Mouse (Mus musculus) neural tube, embryonic 12.5 days (tissue): ENCODE data around the gene Rassf1. TPM values are rescaled to one million over a fixed set of nuclear protein-coding genes. Genes with fewer than 3 reads are reported as not detected.

Source experiments
- ATAC-seq: fragments of 200-750 bp; cut with Nextera tagmentation; 2 replicates; pipeline ENCODE4 v1.8.0; 2017; ENCODE audit warnings: low read depth, mild to moderate bottlenecking, moderate TSS enrichment, moderate library complexity; ENCODE audit not compliant: low FRiP score
- H3K27ac ChIP-seq: fragments of 300-500 bp; sonication (generic); 2 replicates; pipeline ENCODE4 v1.5.1; 2016
- H3K27me3 ChIP-seq: fragments of 300-500 bp; sonication (generic); replicated peaks from 2 replicates; pipeline ENCODE4 v1.6.1; 2016; ENCODE audit warnings: mild to moderate bottlenecking
- H3K36me3 ChIP-seq: fragments of 300-500 bp; sonication (generic); 2 replicates; pipeline ENCODE4 v1.6.1; 2016; ENCODE audit warnings: mild to moderate bottlenecking
- H3K4me1 ChIP-seq: fragments of 300-500 bp; sonication (generic); 2 replicates; pipeline ENCODE4 v1.6.1; 2016
- H3K4me2 ChIP-seq: fragments of 300-500 bp; sonication (generic); replicated peaks from 2 replicates; pipeline ENCODE4 v1.6.1; 2016; ENCODE audit warnings: mild to moderate bottlenecking
- H3K4me3 ChIP-seq: fragments of 300-500 bp; sonication (generic); 2 replicates; pipeline ENCODE4 v1.5.1; 2016
- H3K9ac ChIP-seq: fragments of 300-500 bp; sonication (generic); 2 replicates; pipeline ENCODE4 v1.6.1; 2016; ENCODE audit warnings: mild to moderate bottlenecking
- H3K9me3 ChIP-seq: fragments of 300-500 bp; sonication (generic); 2 replicates; pipeline ENCODE4 v1.6.1; 2016; ENCODE audit warnings: mild to moderate bottlenecking
- WGBS: fragments of 180-500 bp; shearing (Covaris S2); methylation state at CpG from one replicate; pipeline ENCODE4 v1.1.7; 2016; 5-methylcytosine and 5-hydroxymethylcytosine counted together
- polyA plus RNA-seq: library from polyadenylated mRNA; unstranded; fragments of >200 nt; fragmentation: Nextera tagmentation; extraction: Ambion mirVana; gene quantifications from 2 replicates; pipeline ENCODE4 v1.2.1, GENCODE M21; 2016

The Rassf1 gene
- polyA plus RNA-seq, 1 experiment from 2014 or later = 37.6 TPM

DNA sequence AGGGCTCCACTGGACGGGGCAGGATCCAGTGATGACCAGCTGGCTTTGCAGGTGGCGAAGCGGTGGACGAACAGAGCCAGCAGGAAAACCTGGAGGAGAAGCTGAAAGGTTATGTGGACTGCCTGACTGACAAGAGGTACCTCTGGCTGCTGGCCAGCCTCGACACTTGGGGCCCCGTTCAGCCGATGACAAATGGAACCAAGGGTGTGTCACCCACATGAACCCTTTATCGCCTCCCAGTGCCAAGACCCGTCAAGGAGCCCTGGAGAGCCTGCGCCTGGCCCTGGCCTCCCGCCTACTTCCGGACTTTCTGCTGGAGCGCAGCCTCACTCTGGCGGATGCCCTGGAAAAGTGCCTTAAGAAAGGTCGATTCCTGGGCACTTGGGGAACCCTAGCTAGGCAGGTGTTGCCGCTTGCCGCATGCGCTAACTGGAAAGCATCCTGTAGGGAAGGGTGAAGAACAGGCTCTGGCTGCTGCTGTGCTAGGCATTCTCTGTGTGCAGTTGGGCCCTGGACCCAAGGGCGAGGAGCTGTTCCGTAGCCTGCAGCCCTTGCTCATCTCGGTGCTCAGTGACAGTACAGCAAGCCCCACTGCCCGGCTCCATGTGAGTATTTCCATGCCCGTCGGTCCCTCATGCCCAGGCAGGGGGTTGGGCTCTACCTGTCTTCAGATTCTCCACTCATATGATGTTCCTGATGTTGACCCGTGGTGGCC is 38.9 kb downstream of the Rassf1 start:
- no peak overlapping the region for H3K9ac ChIP-seq
- H3K4me3 ChIP-seq = no peak overlapping the region
- no peaks in the 10 kb centered on the region for H3K9me3 ChIP-seq
- peaks cover 44% of the 10 kb centered on the region for H3K36me3 ChIP-seq
- no peak overlapping the region for H3K27ac ChIP-seq
- H3K4me2 ChIP-seq = no peak overlapping the region
- H3K4me1 ChIP-seq = peaks cover 12% of the 10 kb centered on the region
- 91% methylated on average over 25 of the region's 25 CpGs for WGBS
- no peak for ATAC-seq
- H3K27me3 ChIP-seq = no peaks in the 10 kb centered on the region

DNA sequence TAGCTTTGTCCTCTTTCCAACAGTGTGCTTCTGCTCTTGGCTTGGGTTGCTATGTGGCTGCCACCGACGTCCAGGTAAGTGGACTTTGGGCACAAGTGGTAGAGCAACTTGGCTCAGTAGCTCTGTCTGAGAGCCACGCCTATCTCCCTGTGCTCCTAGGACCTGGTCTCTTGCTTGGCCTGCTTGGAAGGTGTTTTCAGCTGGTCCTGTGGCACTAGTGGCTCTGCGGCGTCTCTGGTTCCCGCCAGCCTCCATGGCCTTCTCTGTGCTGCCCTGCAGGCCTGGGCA is 39.4 kb downstream of the Rassf1 start:
- Histone ChIP-seq H3K9ac (no peak overlapping the region), H3K4me2 (no peak overlapping the region), H3K4me3 (no peak overlapping the region), H3K9me3 (no peaks in the 10 kb centered on the region), H3K4me1 (peaks cover 12% of the 10 kb centered on the region), H3K27me3 (no peaks in the 10 kb centered on the region), H3K36me3 (peaks cover 44% of the 10 kb centered on the region), H3K27ac (no peak overlapping the region)
- ATAC-seq = no peak
- WGBS = 97% methylated on average over 6 of the region's 6 CpGs

DNA sequence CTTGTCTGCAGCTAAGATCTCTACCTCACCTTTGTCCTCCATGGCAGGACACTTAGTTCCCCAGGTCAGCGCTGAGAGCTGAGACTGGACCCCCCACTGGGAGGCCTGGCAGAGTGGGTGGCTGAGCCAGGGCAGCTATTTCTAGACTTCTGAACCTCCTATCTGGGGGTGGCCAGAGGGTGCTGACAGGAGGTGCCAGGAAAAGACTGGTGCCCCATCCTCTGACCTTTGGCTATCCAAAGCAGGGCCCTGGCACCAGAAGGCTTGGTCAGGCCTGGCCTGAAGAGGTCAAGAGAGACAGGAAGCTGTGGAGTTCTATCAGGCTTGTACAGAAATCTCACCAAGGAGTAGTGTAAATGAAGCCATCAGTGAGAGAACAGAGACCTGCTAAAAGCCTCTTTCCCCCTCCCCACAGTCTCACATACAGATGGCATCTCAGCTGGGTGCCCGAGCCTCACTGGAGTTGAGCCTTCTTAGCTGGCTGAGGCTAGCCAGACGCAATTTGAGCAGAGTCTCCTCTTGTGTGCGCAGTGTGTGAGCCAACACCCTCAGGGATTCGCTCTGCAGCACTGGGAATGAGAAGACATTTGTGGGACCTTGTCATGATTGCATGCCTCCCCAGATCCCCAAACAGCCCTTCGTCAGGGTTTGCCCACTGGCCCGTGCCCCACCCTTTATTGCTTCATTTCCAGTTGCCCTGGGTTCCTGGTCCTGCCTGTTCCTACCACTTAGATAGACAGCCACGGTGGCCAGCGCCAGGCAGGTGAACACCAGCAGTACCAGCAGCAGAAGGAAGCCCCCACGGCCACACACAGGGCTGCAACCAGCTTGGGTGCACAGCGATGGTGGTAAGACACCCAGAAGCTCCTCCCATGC is 42.0 kb downstream of the Rassf1 start:
- no peaks in the 10 kb centered on the region for H3K27me3 ChIP-seq
- H3K36me3 ChIP-seq = peaks cover 44% of the 10 kb centered on the region
- no peak for ATAC-seq
- H3K4me2 ChIP-seq = 0 out of 2 replicates have a peak overlapping the region, but pooled peaks have one; percentile 4
- no peak overlapping the region for H3K4me3 ChIP-seq
- no peak overlapping the region for H3K9ac ChIP-seq
- 84% methylated on average over 11 of the region's 11 CpGs for WGBS
- peaks cover 6% of the 10 kb centered on the region for H3K4me1 ChIP-seq
- no peak overlapping the region for H3K27ac ChIP-seq
- no peaks in the 10 kb centered on the region for H3K9me3 ChIP-seq

DNA sequence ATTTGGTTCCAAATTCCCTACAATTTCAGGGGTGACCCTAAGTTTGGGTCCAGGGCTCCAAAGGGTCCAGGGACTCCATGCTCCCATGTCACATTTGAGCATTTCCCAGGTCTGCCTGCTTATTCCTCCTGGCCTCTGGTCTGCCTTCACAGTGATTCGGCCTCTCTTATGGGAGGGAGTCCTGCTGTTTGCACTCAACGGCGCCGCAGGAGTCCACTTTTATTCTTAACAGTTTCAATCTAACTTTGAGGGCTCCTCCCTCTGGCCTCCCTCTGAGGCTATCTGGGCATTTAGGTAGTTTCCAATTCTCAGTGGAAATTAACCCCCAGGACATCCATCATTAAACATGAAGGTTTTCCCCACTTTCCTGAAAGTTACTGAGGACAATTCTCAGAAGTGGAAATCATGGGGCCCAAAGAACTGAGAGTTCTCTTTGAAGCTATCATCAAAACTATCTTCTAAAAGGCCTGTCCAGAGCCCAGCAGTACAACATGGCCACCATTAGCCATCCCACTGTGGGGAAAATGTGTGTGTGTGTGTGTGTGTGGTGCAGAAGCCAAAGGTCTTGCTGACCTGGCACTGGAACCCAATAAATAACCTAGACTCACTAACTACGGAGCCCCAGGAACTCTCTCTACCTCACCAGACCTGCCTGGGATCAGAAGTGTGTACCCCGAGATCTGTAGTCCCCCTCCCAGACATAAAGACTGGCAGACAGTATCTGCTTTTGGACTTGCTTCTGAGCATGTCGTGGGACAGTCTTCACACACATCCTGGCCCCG is 43.1 kb downstream of the Rassf1 start:
- Histone ChIP-seq H3K9me3 (no peaks in the 10 kb centered on the region), H3K4me3 (no peak overlapping the region), H3K4me2 (no peak overlapping the region), H3K36me3 (peaks cover 44% of the 10 kb centered on the region), H3K27me3 (no peaks in the 10 kb centered on the region), H3K9ac (no peak overlapping the region), H3K4me1 (no peaks in the 10 kb centered on the region), H3K27ac (no peak overlapping the region)
- 65% methylated on average over 8 of the region's 8 CpGs for WGBS
- no peak for ATAC-seq

DNA sequence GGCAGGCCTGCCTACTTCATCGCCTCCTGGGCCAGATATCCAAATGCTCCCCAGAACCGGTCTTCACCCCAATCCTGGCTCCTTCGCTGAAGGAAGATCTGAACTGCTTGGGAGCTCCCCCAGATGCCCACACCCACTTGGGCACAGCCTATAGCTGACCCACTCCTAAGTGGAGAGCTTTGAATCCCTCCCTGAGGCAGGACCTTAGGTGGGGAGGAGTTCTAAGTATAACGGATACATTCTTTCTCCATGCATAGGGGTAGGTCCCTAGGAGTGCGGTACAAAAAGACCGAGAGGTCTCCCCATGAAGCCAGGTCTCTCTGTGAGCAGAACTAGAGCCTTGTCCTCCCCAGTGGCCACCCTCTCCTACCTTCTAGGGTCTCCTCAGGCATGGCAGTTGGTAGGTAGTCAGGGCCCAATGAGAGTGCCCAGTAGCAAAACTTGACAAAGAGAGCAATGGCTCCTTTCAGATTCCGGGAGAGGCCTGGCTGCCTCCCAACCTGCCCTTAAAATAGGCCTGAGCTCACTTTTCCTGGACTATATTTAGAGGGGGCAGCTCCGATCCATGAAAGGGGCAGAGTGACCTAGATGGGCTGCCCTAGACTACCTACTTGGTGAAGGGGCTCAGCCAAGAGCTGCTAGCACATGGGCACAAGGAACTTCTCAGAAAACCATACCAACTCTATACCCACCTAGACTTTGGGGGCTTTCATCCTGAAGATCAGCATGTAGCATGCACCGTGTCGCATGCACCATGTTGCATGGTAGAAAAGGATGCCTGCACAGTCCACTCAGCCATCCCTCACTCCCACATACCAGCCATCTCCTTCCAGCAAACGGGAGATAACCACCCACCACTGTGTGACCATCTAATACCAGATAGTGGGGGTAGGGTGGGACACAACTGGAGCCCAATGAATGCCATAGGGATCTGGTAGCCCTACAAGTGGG is 45.5 kb downstream of the Rassf1 start:
- Histone ChIP-seq H3K4me1 (no peaks in the 10 kb centered on the region), H3K27me3 (no peaks in the 10 kb centered on the region), H3K4me2 (no peak overlapping the region), H3K4me3 (no peak overlapping the region), H3K9me3 (no peaks in the 10 kb centered on the region), H3K36me3 (peaks cover 22% of the 10 kb centered on the region), H3K9ac (no peak overlapping the region), H3K27ac (no peak overlapping the region)
- ATAC-seq = no peak
- WGBS = 93% methylated on average over 11 of the region's 11 CpGs

DNA sequence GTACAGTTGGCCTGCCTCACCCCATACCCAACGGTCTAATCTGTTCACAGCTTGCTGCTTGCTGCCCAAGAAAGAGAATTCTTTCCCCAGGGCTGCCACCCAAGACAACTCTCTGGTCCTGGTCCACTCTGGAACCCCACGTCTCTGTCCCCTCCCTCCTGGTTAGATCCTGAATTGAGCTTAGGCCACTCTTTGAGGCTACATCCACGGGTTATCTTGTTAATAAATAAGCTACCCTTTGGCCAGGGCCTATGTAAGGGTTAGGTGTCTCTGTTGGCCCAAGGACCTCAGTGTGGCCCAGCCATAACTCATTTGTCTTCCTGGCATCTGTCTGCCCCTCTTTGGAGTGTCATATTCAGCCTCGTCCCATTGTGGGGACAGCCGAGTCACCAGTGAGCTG is 47.0 kb downstream of the Rassf1 start:
- no peaks in the 10 kb centered on the region for H3K9me3 ChIP-seq
- no peak for ATAC-seq
- no peaks in the 10 kb centered on the region for H3K4me1 ChIP-seq
- H3K4me3 ChIP-seq = no peak overlapping the region
- no peak overlapping the region for H3K9ac ChIP-seq
- no peak overlapping the region for H3K27ac ChIP-seq
- 85% methylated on average over 5 of the region's 5 CpGs for WGBS
- peaks cover 7% of the 10 kb centered on the region; the same call in 1 of the 2 replicates for H3K36me3 ChIP-seq
- no peak overlapping the region for H3K4me2 ChIP-seq
- H3K27me3 ChIP-seq = no peaks in the 10 kb centered on the region

DNA sequence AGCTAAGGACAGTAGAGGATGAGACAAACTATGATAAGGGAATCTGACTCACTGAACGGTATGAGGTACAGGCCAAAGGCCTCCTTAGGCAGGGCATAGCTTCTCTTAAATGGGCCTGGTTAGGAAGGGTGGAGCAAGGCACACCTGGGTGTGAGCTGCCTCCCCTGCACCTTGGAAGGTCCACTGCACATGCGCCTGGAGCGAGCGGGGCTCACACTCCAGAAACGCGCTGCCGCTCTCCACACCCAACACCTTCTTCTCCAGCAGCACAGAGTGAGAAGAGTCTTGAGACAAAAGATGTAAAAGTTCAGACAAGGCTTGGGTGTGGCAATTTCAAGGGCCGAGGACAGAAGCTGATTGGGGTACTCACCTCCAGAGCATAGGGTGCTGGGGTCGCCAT is 48.1 kb downstream of the Rassf1 start:
- Histone ChIP-seq H3K36me3 (no peaks in the 10 kb centered on the region; the same call in 1 of the 2 replicates), H3K9me3 (no peaks in the 10 kb centered on the region), H3K27ac (no peak overlapping the region), H3K4me1 (peaks cover 6% of the 10 kb centered on the region), H3K27me3 (no peaks in the 10 kb centered on the region), H3K4me3 (no peak overlapping the region), H3K4me2 (no peak overlapping the region), H3K9ac (no peak overlapping the region)
- WGBS = 89% methylated on average over 9 of the region's 9 CpGs
- no peak for ATAC-seq

DNA sequence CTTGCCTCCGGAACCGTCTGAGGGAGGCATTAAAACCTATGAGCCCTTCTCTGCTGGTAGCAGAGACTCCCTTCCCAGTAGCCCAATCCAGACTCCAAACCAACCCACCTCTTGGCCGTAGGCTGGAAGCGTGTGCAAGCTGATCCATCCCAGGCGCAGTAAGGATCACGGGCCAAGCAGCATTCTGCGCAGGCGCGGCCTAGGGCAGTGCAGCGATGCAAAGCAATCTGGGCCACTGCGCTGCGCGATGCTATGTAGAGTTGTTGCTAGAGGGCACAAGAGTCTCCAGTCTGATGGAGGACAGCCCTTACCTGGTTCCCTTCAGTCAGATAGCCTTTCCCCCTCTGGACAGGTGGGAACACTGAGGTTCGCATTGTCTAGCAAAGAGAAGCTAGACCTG is 48.5 kb downstream of the Rassf1 start:
- H3K27ac ChIP-seq = no peak overlapping the region
- peaks cover 10% of the 10 kb centered on the region for H3K4me1 ChIP-seq
- no peaks in the 10 kb centered on the region for H3K27me3 ChIP-seq
- no peaks in the 10 kb centered on the region for H3K9me3 ChIP-seq
- H3K36me3 ChIP-seq = no peaks in the 10 kb centered on the region
- no peak for ATAC-seq
- H3K9ac ChIP-seq = no peak overlapping the region
- H3K4me3 ChIP-seq = no peak overlapping the region
- no peak overlapping the region for H3K4me2 ChIP-seq
- WGBS = 71% methylated on average over 14 of the region's 14 CpGs

DNA sequence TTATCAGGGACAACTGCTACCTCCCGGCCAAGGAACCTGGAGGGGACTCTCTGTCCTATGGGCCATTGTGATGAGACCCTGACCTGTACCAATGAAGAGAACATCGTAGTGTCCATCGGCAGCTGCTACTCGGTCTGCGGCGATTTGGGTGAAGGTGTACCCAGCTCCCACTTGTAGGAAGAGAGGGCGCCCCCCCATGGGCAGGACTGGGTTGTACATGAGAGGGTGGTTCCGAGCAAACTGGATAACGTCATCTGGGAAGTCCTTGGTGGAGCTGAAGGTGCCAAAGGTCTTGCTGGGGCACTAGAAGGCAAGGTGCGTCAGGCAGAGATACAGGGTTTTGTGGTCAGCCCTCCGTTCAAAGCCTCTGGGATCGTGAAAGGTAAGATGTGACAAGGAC is 49.4 kb downstream of the Rassf1 start:
- Histone ChIP-seq H3K4me2 (no peak overlapping the region), H3K27me3 (no peaks in the 10 kb centered on the region), H3K9me3 (no peaks in the 10 kb centered on the region), H3K4me1 (peaks cover 15% of the 10 kb centered on the region), H3K9ac (no peak overlapping the region), H3K4me3 (no peak overlapping the region), H3K27ac (no peak overlapping the region), H3K36me3 (no peaks in the 10 kb centered on the region)
- ATAC-seq = no peak
- 81% methylated on average over 12 of the region's 12 CpGs for WGBS

DNA sequence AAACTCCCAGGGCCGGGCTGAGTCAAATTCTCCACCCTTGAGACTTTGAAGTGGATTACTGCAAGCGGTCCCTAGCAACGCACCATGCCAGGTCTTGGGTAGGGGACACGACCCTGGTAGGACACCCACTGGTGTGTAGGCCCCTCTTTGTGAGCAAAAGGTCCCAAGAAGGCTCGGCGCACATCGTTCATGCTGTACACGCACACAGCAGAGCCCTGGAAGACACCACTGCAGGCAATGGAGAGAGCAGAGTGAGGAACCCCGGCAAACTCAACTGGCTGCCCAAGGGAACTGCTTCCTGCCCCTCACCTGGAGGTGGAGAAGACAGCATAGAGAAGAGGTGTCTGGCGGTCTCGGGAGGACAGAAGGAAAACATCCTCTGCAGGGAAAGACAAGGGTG is 49.9 kb downstream of the Rassf1 start:
- Histone ChIP-seq H3K4me1 (peaks cover 16% of the 10 kb centered on the region), H3K27me3 (no peaks in the 10 kb centered on the region), H3K9ac (no peak overlapping the region), H3K4me2 (no peak overlapping the region), H3K36me3 (no peaks in the 10 kb centered on the region), H3K4me3 (no peak overlapping the region), H3K27ac (no peak overlapping the region), H3K9me3 (no peaks in the 10 kb centered on the region)
- WGBS = 85% methylated on average over 11 of the region's 11 CpGs
- ATAC-seq = no peak

DNA sequence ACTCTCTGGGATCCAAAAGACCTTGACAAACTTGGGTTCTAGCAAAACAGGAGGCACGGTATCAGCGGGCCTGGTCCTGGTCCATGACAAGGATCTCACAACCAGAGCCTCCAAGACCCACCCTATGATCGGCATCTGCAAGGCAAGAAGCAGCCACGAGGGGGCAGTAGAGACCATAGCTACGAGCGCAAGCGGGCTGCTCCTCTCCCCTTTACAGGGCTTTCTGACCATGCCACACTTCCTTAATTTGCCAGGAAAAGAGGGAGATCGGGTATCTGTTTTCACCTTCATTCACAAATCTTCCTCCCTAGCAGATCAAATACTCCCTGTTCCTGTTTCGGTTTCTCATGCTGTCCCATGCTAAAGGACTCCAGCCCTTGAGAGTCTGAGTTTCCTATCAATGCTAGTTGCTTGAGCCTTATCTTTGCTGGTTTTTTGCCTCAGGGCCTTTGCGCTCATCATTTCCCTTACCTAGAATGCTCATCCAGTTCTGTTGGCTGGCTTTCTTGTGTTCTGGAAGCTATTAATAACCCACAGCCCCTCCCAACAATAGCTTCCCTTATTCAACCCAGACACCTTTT is 50.8 kb downstream of the Rassf1 start:
- no peaks in the 10 kb centered on the region for H3K36me3 ChIP-seq
- WGBS = 14% methylated on average over 10 of the region's 10 CpGs
- H3K27me3 ChIP-seq = no peaks in the 10 kb centered on the region
- no peak overlapping the region for H3K4me3 ChIP-seq
- H3K9me3 ChIP-seq = no peaks in the 10 kb centered on the region
- H3K27ac ChIP-seq = no peak overlapping the region
- no peak overlapping the region for H3K4me2 ChIP-seq
- ATAC-seq = peak; percentile 67; the same call in 1 of the 2 replicates
- no peak overlapping the region for H3K9ac ChIP-seq
- H3K4me1 ChIP-seq = peaks cover 24% of the 10 kb centered on the region
